Mouse (Mus musculus): Measurements from ENCODE around the gene Gclc.
"Not testable (repeated sequence)": the region's sequence is repeated elsewhere in the genome, so short reads cannot be mapped to it uniquely, and the experiment has no call there.

- not testable (repeated sequence) for TF ChIP-seq CTCF (IDR thresholded peaks at IDR 0.05; ENCODE audit: low read depth, low read length); EP300 (IDR thresholded peaks at IDR 0.05; ENCODE audit: insufficient read depth, low read depth, low read length); POLR2A (IDR thresholded peaks at IDR 0.05; ENCODE audit: insufficient read depth, low read length)
These were observed 6.0 kb upstream of the Gclc start for GRCm38 (mm10) chr9:77748292-77748691.

All from ES-Bruce4 (cell line).